Comparison of ENCODE assay signal across 9 mouse cellular contexts in genomic region chr11:120022841-120023240, GRCm38 (mm10). TPM values are rescaled to one million over a fixed set of nuclear protein-coding genes. Genes with fewer than 3 reads are reported as not detected.
DNase-seq lines count a peak whose midpoint lies in the region; ATAC-seq and TF ChIP-seq lines count a peak whose summit lies in the region.
"Had no signal": no experiment of that assay in that cellular context is flagged by ENCODE, and none has a peak within 500 bp of the region (broad histone marks: within the 10 kb centered on the region; RNA-seq: fewer than 3 reads in every experiment).

No protein-coding gene starts in this region.

- 0 out of 2 replicates have a peak, but pooled peaks have one; percentile 5 for ATAC-seq in lung, embryonic 16.5 days (ENCODE audit: low read depth)
- ATAC-seq in limb, embryonic 12.5 days (ENCODE audit: insufficient number of reproducible peaks, insufficient read depth, low FRiP score, low TSS enrichment, low read depth) = no peak
- ATAC-seq in stomach, postnatal 0 days (ENCODE audit: low FRiP score, low TSS enrichment) = 0 out of 2 replicates have a peak, but pooled peaks have one; percentile 22

- H3K4me1 ChIP-seq in lung, embryonic 16.5 days (replicated peaks; ENCODE audit: control insufficient read depth, insufficient read depth, low read length) = no peaks in the 10 kb centered on the region
- H3K4me1 ChIP-seq in lung, adult 2 months (ENCODE audit: control insufficient read depth, insufficient read depth, low read length) = no peaks in the 10 kb centered on the region
- peaks cover 66% of the 10 kb centered on the region for H3K4me1 ChIP-seq in forebrain, embryonic 10.5 days
- peaks cover 38% of the 10 kb centered on the region for H3K4me1 ChIP-seq in limb, embryonic 12.5 days (replicated peaks)
- no peaks in the 10 kb centered on the region for H3K4me1 ChIP-seq in stomach, postnatal 0 days (replicated peaks; ENCODE audit: control insufficient read depth, insufficient read depth)

- no peaks in the 10 kb centered on the region for H3K9me3 ChIP-seq in lung, embryonic 16.5 days (ENCODE audit: control insufficient read depth, low read length)
- no peaks in the 10 kb centered on the region for H3K9me3 ChIP-seq in forebrain, embryonic 10.5 days
- H3K9me3 ChIP-seq in limb, embryonic 12.5 days = no peaks in the 10 kb centered on the region
- no peaks in the 10 kb centered on the region for H3K9me3 ChIP-seq in stomach, postnatal 0 days (ENCODE audit: control insufficient read depth, low read length)

- no peaks in the 10 kb centered on the region for H3K27me3 ChIP-seq in lung, embryonic 16.5 days (ENCODE audit: control insufficient read depth, insufficient read depth, low read depth, low read length)
- H3K27me3 ChIP-seq in forebrain, embryonic 10.5 days (ENCODE audit: poor library complexity, severe bottlenecking) = peaks cover 8% of the 10 kb centered on the region; the same call in 1 of the 2 replicates
- H3K27me3 ChIP-seq in limb, embryonic 12.5 days = no peaks in the 10 kb centered on the region
- no peaks in the 10 kb centered on the region for H3K27me3 ChIP-seq in stomach, postnatal 0 days (ENCODE audit: control insufficient read depth, insufficient read depth, low read length)

- no peak overlapping the region for H3K9ac ChIP-seq in lung, embryonic 16.5 days (ENCODE audit: low read length)
- 0 out of 2 replicates have a peak overlapping the region, but pooled peaks have one; percentile 42 for H3K9ac ChIP-seq in limb, embryonic 12.5 days (replicated peaks)
- H3K9ac ChIP-seq in stomach, postnatal 0 days (ENCODE audit: low read length) = no peak overlapping the region

- TF ChIP-seq EP300 in stomach, postnatal 0 days (optimal IDR thresholded peaks at IDR 0.05) = no peak

- DNase-seq in lung, adult 2 months = no peak
- no peak for DNase-seq in forebrain, embryonic 10.5 days (ENCODE audit: extremely low spot score, low spot score)
- no peak for DNase-seq in stomach, postnatal 0 days (ENCODE audit: low spot score)
- no peak for DNase-seq in adrenal gland, postnatal 10 days
- DNase-seq in right cerebral cortex, postnatal 25 days = no peak
- DNase-seq in lung, postnatal 14 days = no peak
- DNase-seq: adrenal gland, postnatal 14 days had no signal

- H3K4me3 ChIP-seq in lung, embryonic 16.5 days (ENCODE audit: low read length) = no peak overlapping the region
- H3K4me3 ChIP-seq in lung, adult 2 months (replicated peaks; ENCODE audit: extremely low read depth, low read depth, low read length) = no peak overlapping the region
- no peak overlapping the region for H3K4me3 ChIP-seq in forebrain, embryonic 10.5 days
- H3K4me3 ChIP-seq in limb, embryonic 12.5 days (replicated peaks) = no peak overlapping the region
- H3K4me3 ChIP-seq in stomach, postnatal 0 days (ENCODE audit: low read depth, low read length) = no peak overlapping the region

- H3K4me2 ChIP-seq in lung, embryonic 16.5 days (ENCODE audit: low read depth, low read length) = no peak overlapping the region
- no peak overlapping the region for H3K4me2 ChIP-seq in limb, embryonic 12.5 days
- H3K4me2 ChIP-seq in stomach, postnatal 0 days (replicated peaks; ENCODE audit: low read depth) = no peak overlapping the region

- no peak for TF ChIP-seq POLR2A in lung, adult 2 months (IDR thresholded peaks at IDR 0.05; ENCODE audit: borderline replicate concordance, extremely low read depth, low read depth, low read length)

- no peak for TF ChIP-seq CTCF in lung, adult 2 months (IDR thresholded peaks at IDR 0.05; ENCODE audit: insufficient read depth, low read length)
- TF ChIP-seq CTCF in stomach, postnatal 0 days (IDR thresholded peaks at IDR 0.05; ENCODE audit: low read depth) = peak; percentile 21; the same call in 1 of the 2 replicates

- H3K27ac ChIP-seq in lung, embryonic 16.5 days (ENCODE audit: low read length) = no peak overlapping the region
- H3K27ac ChIP-seq in forebrain, embryonic 10.5 days = peak overlapping the region; percentile 62
- H3K27ac ChIP-seq in limb, embryonic 12.5 days = no peak overlapping the region
- no peak overlapping the region for H3K27ac ChIP-seq in stomach, postnatal 0 days (replicated peaks)

- WGBS in lung, embryonic 16.5 days = 63% methylated on average over 12 of the region's 12 CpGs
- WGBS in lung, adult 2 months = 70% methylated on average over 12 of the region's 12 CpGs
- WGBS in forebrain, embryonic 10.5 days = 69% methylated on average over 12 of the region's 12 CpGs
- 64% methylated on average over 12 of the region's 12 CpGs for WGBS in limb, embryonic 12.5 days
- WGBS in stomach, postnatal 0 days = 60% methylated on average over 12 of the region's 12 CpGs

- no peaks in the 10 kb centered on the region for H3K36me3 ChIP-seq in lung, embryonic 16.5 days (ENCODE audit: control insufficient read depth, insufficient read depth, low read length)
- H3K36me3 ChIP-seq in forebrain, embryonic 10.5 days (replicated peaks) = no peaks in the 10 kb centered on the region
- H3K36me3 ChIP-seq in limb, embryonic 12.5 days = no peaks in the 10 kb centered on the region
- H3K36me3 ChIP-seq in stomach, postnatal 0 days (ENCODE audit: control insufficient read depth, insufficient read depth, low read length) = no peaks in the 10 kb centered on the region

RNA-seq across cellular contexts. Expression of gene Aatk, which starts 24.1 kb away (rescaled TPM):
- 2.0 and 2.2 TPM in 2 replicates for polyA plus RNA-seq in lung, embryonic 16.5 days (2015; fragmentation: Nextera tagmentation; extraction: Ambion mirVana)
- 28.9 and 38.7 TPM in 2 replicates for polyA plus RNA-seq in lung, adult 2 months (2012; rRNA removed)
- 1.5 and 1.8 TPM in 2 replicates for polyA plus RNA-seq in forebrain, embryonic 10.5 days (2016; fragmentation: Nextera tagmentation; extraction: Ambion mirVana)
- polyA plus RNA-seq in limb, embryonic 12.5 days (2016; fragmentation: Nextera tagmentation; extraction: Ambion mirVana) = 5.4 and 6.9 TPM in 2 replicates
- 1.6 and 2.1 TPM in 2 replicates for polyA plus RNA-seq in stomach, postnatal 0 days (2015; fragmentation: Nextera tagmentation; extraction: Ambion mirVana)
- total RNA-seq in adrenal gland, postnatal 10 days (2021) = 10 to 100 TPM; 16.3 to 23.5 TPM
